Comparison of ENCODE assay signal across 10 mouse cellular contexts in the genomic region with DNA sequence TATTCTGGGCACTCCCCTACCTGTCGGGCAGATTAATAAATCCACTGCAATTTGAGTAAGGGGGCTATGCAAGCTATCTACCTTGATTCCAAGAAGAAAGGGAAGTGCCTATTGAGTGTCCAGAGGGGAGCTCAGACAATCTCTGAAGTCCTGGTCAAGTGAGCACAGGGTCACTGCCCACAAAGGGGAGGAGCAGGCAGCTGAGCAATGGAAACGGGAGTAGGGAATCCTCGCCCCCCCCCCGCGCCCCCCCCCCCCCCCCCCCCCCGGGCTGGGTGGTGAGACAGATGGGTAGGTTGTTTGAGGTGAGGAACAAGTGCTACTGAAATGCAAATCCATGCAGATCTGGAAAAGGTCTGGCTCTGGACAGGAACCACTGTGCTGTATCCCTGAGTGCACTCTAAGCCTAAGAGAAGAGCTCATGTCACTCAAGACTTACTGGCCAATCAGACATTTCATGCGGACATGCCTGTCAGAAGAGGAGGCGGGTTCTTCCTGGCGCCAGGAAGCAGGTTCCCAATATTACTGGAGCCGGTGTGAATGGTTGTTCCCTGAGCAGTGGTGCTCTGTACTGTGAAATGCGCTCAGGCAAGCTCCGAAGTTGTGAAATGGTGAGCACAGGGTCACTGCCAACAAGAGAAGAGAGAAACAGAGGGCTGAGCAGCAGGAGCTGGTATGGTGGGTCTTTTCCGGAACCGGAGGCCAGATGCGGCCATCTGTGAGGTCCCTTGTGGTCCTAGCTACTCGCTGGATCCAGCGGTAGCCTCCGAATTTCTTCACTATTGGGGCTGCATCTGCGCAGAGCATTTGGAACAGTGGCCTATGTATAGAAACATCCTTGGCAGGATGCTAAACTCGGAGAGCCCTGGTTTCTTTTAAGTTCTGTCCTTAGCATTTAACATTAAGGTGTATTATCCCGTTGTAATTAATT. TPM values are rescaled to one million over a fixed set of nuclear protein-coding genes. Genes with fewer than 3 reads are reported as not detected.
DNase-seq lines count a peak whose midpoint lies in the region; ATAC-seq lines count a peak whose summit lies in the region.
"Had no signal": no experiment of that assay in that cellular context is flagged by ENCODE, and none has a peak within 500 bp of the region (broad histone marks: within the 10 kb centered on the region; RNA-seq: fewer than 3 reads in every experiment).

No protein-coding gene starts in this region.

- no peaks in the 10 kb centered on the region for H3K36me3 ChIP-seq in hindbrain, embryonic 13.5 days
- H3K36me3 ChIP-seq in midbrain, embryonic 16.5 days (ENCODE audit: control insufficient read depth, insufficient read depth, low read length) = no peaks in the 10 kb centered on the region

- no peaks in the 10 kb centered on the region for H3K27me3 ChIP-seq in hindbrain, embryonic 13.5 days
- no peaks in the 10 kb centered on the region for H3K27me3 ChIP-seq in midbrain, embryonic 16.5 days (ENCODE audit: control insufficient read depth, insufficient read depth, low read depth, low read length)

- intact Hi-C loops in left cerebral cortex, postnatal 14 days (cut with DNase I) = no loop called here

- no peak overlapping the region for H3K9ac ChIP-seq in hindbrain, embryonic 13.5 days
- no peak overlapping the region for H3K9ac ChIP-seq in midbrain, embryonic 16.5 days (ENCODE audit: low read depth, low read length)

- H3K9me3 ChIP-seq in hindbrain, embryonic 13.5 days = peaks cover 6% of the 10 kb centered on the region; the same call in 1 of the 2 replicates
- H3K9me3 ChIP-seq in midbrain, embryonic 16.5 days (replicated peaks; ENCODE audit: control insufficient read depth, low read length, poor library complexity, severe bottlenecking) = peaks cover 15% of the 10 kb centered on the region

- H3K4me1 ChIP-seq in hindbrain, embryonic 13.5 days (replicated peaks) = no peaks in the 10 kb centered on the region
- H3K4me1 ChIP-seq in midbrain, embryonic 16.5 days (ENCODE audit: control insufficient read depth, insufficient read depth, low read length) = no peaks in the 10 kb centered on the region

- ATAC-seq in hindbrain, embryonic 13.5 days (ENCODE audit: low FRiP score) = peak; percentile 72; the same call in 1 of the 2 replicates
- peak; percentile 77 for ATAC-seq in midbrain, embryonic 16.5 days

- H3K4me3 ChIP-seq in hindbrain, embryonic 13.5 days = peak overlapping the region; percentile 27
- peak overlapping the region; percentile 29 for H3K4me3 ChIP-seq in midbrain, embryonic 16.5 days (ENCODE audit: low read depth, low read length)

- DNase-seq in 3T3-L1 (ENCODE audit: low read depth, low spot score) (peak; percentile 88), MN1 (ENCODE audit: low spot score) (peak; percentile 78)
- DNase-seq in embryo, embryonic 9.5 days (ENCODE audit: extremely low spot score) = peak; percentile 28
- peak; percentile 5 to 30 for DNase-seq in left cerebral cortex, postnatal 14 days (ENCODE audit: low spot score in 2 of 2)
- no peak for DNase-seq in spleen, adult 18-20 months
- DNase-seq in gastrocnemius, adult 8-10 months (ENCODE audit: low spot score in 2 of 2) = no peak

- no peak overlapping the region for H3K27ac ChIP-seq in hindbrain, embryonic 13.5 days
- H3K27ac ChIP-seq in midbrain, embryonic 16.5 days (ENCODE audit: low read length) = no peak overlapping the region

- WGBS in hindbrain, embryonic 13.5 days = 24% methylated on average over 19 of the region's 21 CpGs
- 29% methylated on average over 17 of the region's 21 CpGs for WGBS in midbrain, embryonic 16.5 days

- peak overlapping the region; percentile 33 for H3K4me2 ChIP-seq in hindbrain, embryonic 13.5 days
- H3K4me2 ChIP-seq in midbrain, embryonic 16.5 days (ENCODE audit: low read length) = peak overlapping the region; percentile 28; the same call in 1 of the 2 replicates

RNA-seq across cellular contexts. Expression of gene Vmn2r17, which starts 47.4 kb away (rescaled TPM):
- polyA plus RNA-seq in hindbrain, embryonic 13.5 days (2015; fragmentation: Nextera tagmentation; extraction: Ambion mirVana) = not detected in 2 replicates
- not detected for total RNA-seq in left cerebral cortex, postnatal 14 days (2021)
- polyA plus RNA-seq in midbrain, embryonic 16.5 days (2015; fragmentation: Nextera tagmentation; extraction: Ambion mirVana) = not detected in 2 replicates
- not detected for total RNA-seq in gastrocnemius, adult 8-10 months (2022)
- polyA plus RNA-seq: cortical plate, adult 2 months; spleen, adult 2 months had no signal

Comparison
In these comparisons a context has a peak if more than half of its experiments do, and no peak if none do; other contexts are left out.
1. DNase-seq: peak in 3T3-L1 (single experiment), MN1 (single experiment), embryo, embryonic 9.5 days (single experiment) and left cerebral cortex, postnatal 14 days (2 of 2); none in spleen, adult 18-20 months (0 of 2) and gastrocnemius, adult 8-10 months (0 of 2).